Mouse (Mus musculus): ENCODE data around the gene Gm1043. TPM values are rescaled to one million over a fixed set of nuclear protein-coding genes. Genes with fewer than 3 reads are reported as not detected.

Gene Gm1043
- polyA plus RNA-seq, 1 experiment = 10.7 TPM

- DNase-seq (ENCODE audit: low read depth) = no peak
These were observed 9.8 kb downstream of the Gm1043 start for GRCm38 (mm10) chr5:37094941-37095340.

GRCm38 (mm10) chr5:37097591-37097990, 12.4 kb downstream of the Gm1043 start:
- DNase-seq (ENCODE audit: low read depth) = no peak
- TF ChIP-seq CTCF (IDR thresholded peaks at IDR 0.05; ENCODE audit: borderline replicate concordance, extremely low read depth, insufficient read depth, insufficient read length) (no peak), POLR2A (IDR thresholded peaks at IDR 0.05; ENCODE audit: borderline replicate concordance, extremely low read depth, insufficient read depth, insufficient read length, poor library complexity, severe bottlenecking) (no peak)

More at GRCm38 (mm10) chr5:37094941-37095340, 9.8 kb downstream of the Gm1043 start:
- TF ChIP-seq CTCF (IDR thresholded peaks at IDR 0.05; ENCODE audit: borderline replicate concordance, extremely low read depth, insufficient read depth, insufficient read length) (no peak), POLR2A (IDR thresholded peaks at IDR 0.05; ENCODE audit: borderline replicate concordance, extremely low read depth, insufficient read depth, insufficient read length, poor library complexity, severe bottlenecking) (no peak)

- TF ChIP-seq CTCF (IDR thresholded peaks at IDR 0.05; ENCODE audit: borderline replicate concordance, extremely low read depth, insufficient read depth, insufficient read length) (no peak), POLR2A (IDR thresholded peaks at IDR 0.05; ENCODE audit: borderline replicate concordance, extremely low read depth, insufficient read depth, insufficient read length, poor library complexity, severe bottlenecking) (no peak)
- DNase-seq (ENCODE audit: low read depth) = no peak
These were observed 15.6 kb downstream of the Gm1043 start for GRCm38 (mm10) chr5:37100813-37101212.

- no peak for DNase-seq (ENCODE audit: low read depth)
- no peak for TF ChIP-seq POLR2A (IDR thresholded peaks at IDR 0.05; ENCODE audit: borderline replicate concordance, extremely low read depth, insufficient read depth, insufficient read length, poor library complexity, severe bottlenecking)
- TF ChIP-seq CTCF (IDR thresholded peaks at IDR 0.05; ENCODE audit: borderline replicate concordance, extremely low read depth, insufficient read depth, insufficient read length) = no peak
These were observed 16.5 kb downstream of the Gm1043 start for GRCm38 (mm10) chr5:37101631-37102030.

- TF ChIP-seq CTCF (IDR thresholded peaks at IDR 0.05; ENCODE audit: borderline replicate concordance, extremely low read depth, insufficient read depth, insufficient read length) (no peak), POLR2A (IDR thresholded peaks at IDR 0.05; ENCODE audit: borderline replicate concordance, extremely low read depth, insufficient read depth, insufficient read length, poor library complexity, severe bottlenecking) (no peak)
- DNase-seq (ENCODE audit: low read depth) = no peak
These were observed 16.9 kb downstream of the Gm1043 start for GRCm38 (mm10) chr5:37102056-37102455.

GRCm38 (mm10) chr5:37105531-37106456, 20.6 kb downstream of the Gm1043 start:
- DNase-seq (ENCODE audit: low read depth) = peak; percentile 82
- TF ChIP-seq CTCF (IDR thresholded peaks at IDR 0.05; ENCODE audit: borderline replicate concordance, extremely low read depth, insufficient read depth, insufficient read length) (no peak), POLR2A (IDR thresholded peaks at IDR 0.05; ENCODE audit: borderline replicate concordance, extremely low read depth, insufficient read depth, insufficient read length, poor library complexity, severe bottlenecking) (no peak)

- DNase-seq (ENCODE audit: low read depth) = no peak
- TF ChIP-seq POLR2A (IDR thresholded peaks at IDR 0.05; ENCODE audit: borderline replicate concordance, extremely low read depth, insufficient read depth, insufficient read length, poor library complexity, severe bottlenecking) (no peak), CTCF (IDR thresholded peaks at IDR 0.05; ENCODE audit: borderline replicate concordance, extremely low read depth, insufficient read depth, insufficient read length) (no peak)
These were observed 21.9 kb downstream of the Gm1043 start for GRCm38 (mm10) chr5:37107111-37107510.

GRCm38 (mm10) chr5:37107611-37108010, 22.4 kb downstream of the Gm1043 start:
- no peak for TF ChIP-seq POLR2A (IDR thresholded peaks at IDR 0.05; ENCODE audit: borderline replicate concordance, extremely low read depth, insufficient read depth, insufficient read length, poor library complexity, severe bottlenecking)
- no peak for TF ChIP-seq CTCF (IDR thresholded peaks at IDR 0.05; ENCODE audit: borderline replicate concordance, extremely low read depth, insufficient read depth, insufficient read length)
- no peak for DNase-seq (ENCODE audit: low read depth)

GRCm38 (mm10) chr5:37109280-37109849, 24.2 kb downstream of the Gm1043 start:
- DNase-seq (ENCODE audit: low read depth) = peak; percentile 87
- TF ChIP-seq CTCF (IDR thresholded peaks at IDR 0.05; ENCODE audit: borderline replicate concordance, extremely low read depth, insufficient read depth, insufficient read length) (peak; percentile 84), POLR2A (IDR thresholded peaks at IDR 0.05; ENCODE audit: borderline replicate concordance, extremely low read depth, insufficient read depth, insufficient read length, poor library complexity, severe bottlenecking) (no peak)

GRCm38 (mm10) chr5:37112389-37112788, 27.2 kb downstream of the Gm1043 start:
- DNase-seq (ENCODE audit: low read depth) = peak; percentile 34
- TF ChIP-seq CTCF (IDR thresholded peaks at IDR 0.05; ENCODE audit: borderline replicate concordance, extremely low read depth, insufficient read depth, insufficient read length) (no peak), POLR2A (IDR thresholded peaks at IDR 0.05; ENCODE audit: borderline replicate concordance, extremely low read depth, insufficient read depth, insufficient read length, poor library complexity, severe bottlenecking) (no peak)

- TF ChIP-seq CTCF (IDR thresholded peaks at IDR 0.05; ENCODE audit: borderline replicate concordance, extremely low read depth, insufficient read depth, insufficient read length) = peak; percentile 31; the same call in 1 of the 2 replicates
- TF ChIP-seq POLR2A (IDR thresholded peaks at IDR 0.05; ENCODE audit: borderline replicate concordance, extremely low read depth, insufficient read depth, insufficient read length, poor library complexity, severe bottlenecking) = no peak
- DNase-seq (ENCODE audit: low read depth) = peak; percentile 38
These were observed 32.0 kb downstream of the Gm1043 start for GRCm38 (mm10) chr5:37117126-37117525.

Measured in brain, embryonic 14.5 days (tissue).